Mouse (Mus musculus): ENCODE measurements at regions not wholly inside any gene's neighbourhood (a gene's known extent, or its start where the extent isn't known, plus 50 kb on each side); places are given as distances from the start of the nearest gene placed in this dataset.
A peak's percentile ranks its signal among the peaks of the same experiment; 100 is the strongest.

DNA sequence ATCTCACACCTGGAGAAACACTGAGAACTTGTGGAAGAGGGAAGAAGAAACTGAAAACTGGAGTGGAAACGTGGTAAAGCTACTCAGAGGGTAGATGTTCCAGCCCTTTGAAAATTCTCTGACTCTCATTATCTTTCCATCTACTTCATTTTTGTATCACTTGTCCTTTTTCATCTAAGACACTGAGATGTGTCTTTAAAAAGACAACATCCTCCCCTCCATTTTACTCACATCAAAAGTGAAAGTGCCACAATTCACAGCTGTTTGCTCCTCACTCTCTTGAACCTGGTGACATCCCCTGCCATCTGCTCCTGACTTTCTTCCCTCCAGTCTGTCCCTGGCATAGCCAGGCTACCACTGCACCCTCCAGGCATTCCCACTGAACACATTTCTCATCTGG is 67.8 kb upstream of the Lcn4 start:
- Histone ChIP-seq H3K27me3 (replicated peaks) (peaks cover 2% of the 10 kb centered on the region), H3K4me1 (ENCODE audit: control insufficient read depth in 1 of 2, insufficient read depth in 2 of 2) (peaks cover 0 to 13% of the 10 kb centered on the region in 2 experiments; a peak in 2 of 4 replicates), H3K9ac (ENCODE audit: insufficient read depth, low read depth) (no peak overlapping the region), H3K79me2 (replicated peaks; ENCODE audit: control insufficient read depth, extremely low read depth, insufficient read depth, poor library complexity, severe bottlenecking) (no peaks in the 10 kb centered on the region), H3K9me3 (replicated peaks; ENCODE audit: low read length) (no peaks in the 10 kb centered on the region), H3K27ac (ENCODE audit: insufficient read depth, low read depth) (no peak overlapping the region), H3K4me2 (ENCODE audit: insufficient read depth, low read depth, poor library complexity, severe bottlenecking) (no peak overlapping the region), H3K36me3 (replicated peaks in 1 of 2; ENCODE audit: control insufficient read depth in 1 of 2, insufficient read depth in 1 of 2, low read length in 1 of 2) (no peaks in the 10 kb centered on the region), H3K4me3 (replicated peaks in 1 of 3; ENCODE audit: low read depth in 2 of 3, low read length in 2 of 3, poor library complexity in 1 of 3) (no peak overlapping the region)
- in situ Hi-C loops (cut with MboI; ENCODE audit: low pct_ligation_motif_present, low pct_unique_long_range_greater_than_20kb, low sequenced_read_pairs) (no loop called here), dilution Hi-C loops (cut with MboI; ENCODE audit: extremely low pct_ligation_motif_present, extremely low pct_unique_long_range_greater_than_20kb, low sequenced_read_pairs) (no loop called here)
- no peak for DNase-seq (ENCODE audit: extremely low read depth)
- no peak for TF ChIP-seq CHD2 (IDR thresholded peaks at IDR 0.05; ENCODE audit: low read length)
- 0 out of 2 replicates have a peak, but pooled peaks have one; percentile 10 for TF ChIP-seq ETS1 (conservative IDR thresholded peaks at IDR 0.05; ENCODE audit: low read depth, low read length)

DNA sequence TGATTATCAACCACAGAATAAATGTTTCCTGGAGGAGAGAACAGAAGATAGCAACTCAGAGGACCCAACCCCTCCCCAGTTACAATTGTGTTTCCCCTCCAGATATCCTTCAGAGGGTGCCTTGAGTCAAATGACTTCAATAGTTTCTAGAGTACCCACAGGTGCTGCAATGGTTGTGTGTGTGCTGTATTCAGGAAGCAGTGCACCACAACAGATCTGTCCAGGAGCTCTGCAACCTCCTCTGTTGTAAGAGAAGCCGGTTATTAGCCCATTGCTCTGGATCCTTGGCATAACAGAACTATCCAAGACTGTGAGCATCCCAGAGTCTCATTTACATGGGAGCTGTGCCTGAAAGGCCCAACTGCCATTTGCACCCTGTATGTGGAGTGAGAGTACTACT is 66.6 kb upstream of the Lcn4 start:
- dilution Hi-C loops (cut with MboI; ENCODE audit: extremely low pct_ligation_motif_present, extremely low pct_unique_long_range_greater_than_20kb, low sequenced_read_pairs) = no loop called here
- no peak for DNase-seq (ENCODE audit: extremely low read depth)
- TF ChIP-seq PAX5 (IDR thresholded peaks at IDR 0.05; ENCODE audit: low read length) = no peak
- TF ChIP-seq POLR2AphosphoS2 (IDR thresholded peaks at IDR 0.05; ENCODE audit: low read depth, low read length) = no peak
- TF ChIP-seq ZKSCAN1 (IDR thresholded peaks at IDR 0.05; ENCODE audit: borderline replicate concordance, low read depth, low read length) = no peak
- no peak for TF ChIP-seq MAFK (IDR thresholded peaks at IDR 0.05; ENCODE audit: insufficient replicate concordance, low read length)
- TF ChIP-seq ETS1 (conservative IDR thresholded peaks at IDR 0.05; ENCODE audit: low read depth, low read length) = no peak
- no peak for TF ChIP-seq RAD21 (IDR thresholded peaks at IDR 0.05; ENCODE audit: low read depth, low read length)
- TF ChIP-seq EP300 (IDR thresholded peaks at IDR 0.05; ENCODE audit: low read length) = no peak
- TF ChIP-seq POLR2A (IDR thresholded peaks at IDR 0.05; ENCODE audit: low read depth, low read length) = no peak

More for the DNA sequence above, 66.6 kb upstream of the Lcn4 start:
- H3K9me3 ChIP-seq (replicated peaks; ENCODE audit: low read length) = no peaks in the 10 kb centered on the region
- in situ Hi-C loops (cut with MboI; ENCODE audit: low pct_ligation_motif_present, low pct_unique_long_range_greater_than_20kb, low sequenced_read_pairs) = no loop called here
- H3K79me2 ChIP-seq (replicated peaks; ENCODE audit: control insufficient read depth, extremely low read depth, insufficient read depth, poor library complexity, severe bottlenecking) = no peaks in the 10 kb centered on the region
- H3K27me3 ChIP-seq (replicated peaks) = peaks cover 8% of the 10 kb centered on the region
- H3K36me3 ChIP-seq (replicated peaks in 1 of 2; ENCODE audit: control insufficient read depth in 1 of 2, insufficient read depth in 1 of 2, low read length in 1 of 2) = no peaks in the 10 kb centered on the region
- H3K27ac ChIP-seq (ENCODE audit: insufficient read depth, low read depth) = no peak overlapping the region
- no peak overlapping the region for H3K9ac ChIP-seq (ENCODE audit: insufficient read depth, low read depth)
- no peak overlapping the region for H3K4me3 ChIP-seq (replicated peaks in 1 of 3; ENCODE audit: low read depth in 2 of 3, low read length in 2 of 3, poor library complexity in 1 of 3)
- peaks cover 0 to 13% of the 10 kb centered on the region in 2 experiments; a peak in 2 of 4 replicates for H3K4me1 ChIP-seq (ENCODE audit: control insufficient read depth in 1 of 2, insufficient read depth in 2 of 2)
- no peak overlapping the region for H3K4me2 ChIP-seq (ENCODE audit: insufficient read depth, low read depth, poor library complexity, severe bottlenecking)

Data from CH12.LX (cell line).